Mouse (Mus musculus): ENCODE results near the gene Rtl8a. TPM values are rescaled to one million over a fixed set of nuclear protein-coding genes. Genes with fewer than 3 reads are reported as not detected.
"Not testable (repeated sequence)": the region's sequence is repeated elsewhere in the genome, so short reads cannot be mapped to it uniquely, and the experiment has no call there.

The Rtl8a gene
- total and polyA plus RNA-seq, 3 experiments, result 142 to 226 (median 143) TPM

DNA sequence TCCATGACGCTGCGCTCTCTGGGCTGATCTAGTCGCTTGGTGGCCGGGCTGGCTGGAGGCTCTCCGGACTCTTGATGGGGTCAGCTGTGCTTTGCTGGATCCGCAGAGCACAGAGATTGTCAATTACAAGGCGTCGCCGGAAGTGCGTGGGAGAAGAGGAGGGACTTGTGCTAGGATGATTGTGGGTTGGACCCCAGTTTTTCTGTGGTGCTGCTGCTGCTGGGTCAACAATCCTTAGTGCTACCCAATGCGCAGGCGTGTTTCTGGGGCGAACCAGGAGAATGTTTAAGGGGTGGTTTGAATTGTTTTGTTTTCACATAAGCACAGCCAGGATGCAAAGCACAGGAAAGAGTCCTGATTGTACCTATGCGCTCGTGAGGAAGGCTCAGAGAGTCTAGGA is 26.8 kb upstream of the Rtl8a start, which contains the start of gene Rtl8b:
TSS of gene Rtl8b (minus strand) at position 115 of the 400 bp plus-strand sequence.
- no peaks in the 10 kb centered on the region; the same call in 1 of the 2 replicates for H3K4me1 ChIP-seq (ENCODE audit: control insufficient read depth, insufficient read depth, low read length)
- intact Hi-C loops (cut with DNase I), result loop anchor here (5.0 kb wide), 1 partner anchor 58 kb away; no protein-coding TSS in a partner anchor
- peak; percentile 83 to 89 for DNase-seq
- peak within 1 kb of the TSS; percentile 38; the same call in 1 of the 2 replicates for H3K27ac ChIP-seq
- WGBS, result 15% methylated on average over 15 of the region's 15 CpGs
- 0 out of 2 replicates have a peak within 1 kb of the TSS, but pooled peaks have one; percentile 46 for H3K9ac ChIP-seq (ENCODE audit: low read depth, low read length)
- H3K27me3 ChIP-seq (ENCODE audit: control insufficient read depth, insufficient read depth, low read length), result no peaks in the 10 kb centered on the region
- H3K36me3 ChIP-seq (ENCODE audit: control insufficient read depth, insufficient read depth, low read length), result no peaks in the 10 kb centered on the region
- H3K4me3 ChIP-seq, result no peak within 1 kb of the TSS; the same call in 1 of the 2 replicates
- no peaks in the 10 kb centered on the region for H3K79me2 ChIP-seq (replicated peaks; ENCODE audit: control insufficient read depth, insufficient read depth, low read length)
- TF ChIP-seq CTCF (IDR thresholded peaks at IDR 0.05) (no peak), POLR2A (IDR thresholded peaks at IDR 0.05; ENCODE audit: insufficient read depth, low read depth, low read length) (no peak; the same call in none of the 2 replicates), EP300 (IDR thresholded peaks at IDR 0.05; ENCODE audit: insufficient read depth, low read depth, low read length) (no peak)

DNA sequence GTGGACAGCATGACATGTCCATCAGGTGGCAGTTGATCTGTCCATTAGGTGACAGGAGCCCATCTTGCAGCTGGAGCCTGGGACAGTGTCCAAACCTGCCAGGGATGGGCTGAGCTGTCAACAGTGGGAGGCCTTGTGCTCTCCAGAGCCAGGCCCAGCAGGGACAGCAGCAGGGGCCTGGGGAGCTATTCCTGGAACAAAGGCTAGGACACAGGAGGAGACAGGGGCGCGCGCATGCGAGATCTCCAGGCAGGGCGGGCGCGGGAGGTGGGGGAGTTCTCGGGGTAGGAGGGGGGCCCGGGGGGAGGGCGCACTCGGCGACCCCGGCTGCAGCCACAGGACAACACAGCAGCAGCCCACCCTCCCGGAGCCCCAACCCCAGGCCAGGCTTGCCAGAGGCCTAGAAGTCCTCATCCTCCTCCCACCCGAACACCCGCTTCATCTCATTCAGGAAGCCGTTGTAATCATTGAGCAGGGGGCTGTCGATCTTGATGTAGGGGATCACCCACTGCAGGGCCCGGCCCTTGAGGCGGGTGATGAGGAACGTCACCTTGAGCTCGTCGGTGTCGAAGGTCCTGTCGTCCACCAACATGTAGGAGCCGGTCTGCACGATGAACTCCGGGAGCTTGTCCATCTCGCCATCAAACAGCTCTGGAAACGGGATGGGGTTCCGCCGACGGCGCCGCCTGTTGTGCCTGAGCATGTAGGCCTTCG is 26.2 kb upstream of the Rtl8a start:
- no CpG with 5 or more reads among the region's 36 CpGs for WGBS
- intact Hi-C loops (cut with DNase I), result loop anchor here (5.0 kb wide), 1 partner anchor 57 kb away; no protein-coding TSS in a partner anchor
- H3K27me3 ChIP-seq (ENCODE audit: control insufficient read depth, insufficient read depth, low read length); H3K36me3 ChIP-seq (ENCODE audit: control insufficient read depth, insufficient read depth, low read length); H3K9ac ChIP-seq (ENCODE audit: low read depth, low read length); H3K27ac ChIP-seq; DNase-seq; H3K4me3 ChIP-seq; H3K79me2 ChIP-seq (replicated peaks; ENCODE audit: control insufficient read depth, insufficient read depth, low read length); H3K4me1 ChIP-seq (ENCODE audit: control insufficient read depth, insufficient read depth, low read length): not testable (repeated sequence)

DNA sequence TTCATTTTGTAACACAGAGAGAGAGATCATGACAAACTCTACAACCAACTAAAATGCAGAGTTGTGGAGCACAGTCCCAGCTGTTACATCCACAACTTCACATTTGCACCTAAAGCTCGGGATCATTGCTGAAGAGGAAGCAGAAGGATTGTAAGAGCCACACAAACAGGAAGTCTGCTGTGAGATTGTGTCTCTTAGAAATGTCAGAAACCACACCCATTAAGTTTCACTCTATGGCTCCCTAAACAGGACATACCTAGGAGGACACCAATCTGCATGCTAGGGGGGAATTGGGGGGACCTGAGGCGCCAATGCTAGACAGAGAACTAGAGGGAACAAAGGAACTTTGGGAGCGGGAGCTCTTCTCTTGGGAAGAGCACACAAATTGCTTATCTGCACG is 9.4 kb upstream of the Rtl8a start:
- H3K4me1 ChIP-seq (ENCODE audit: control insufficient read depth, insufficient read depth, low read length); DNase-seq; H3K27me3 ChIP-seq (ENCODE audit: control insufficient read depth, insufficient read depth, low read length); intact Hi-C loops (cut with DNase I); H3K9ac ChIP-seq (ENCODE audit: low read depth, low read length); H3K27ac ChIP-seq; H3K4me3 ChIP-seq; H3K79me2 ChIP-seq (replicated peaks; ENCODE audit: control insufficient read depth, insufficient read depth, low read length); H3K36me3 ChIP-seq (ENCODE audit: control insufficient read depth, insufficient read depth, low read length): not testable (repeated sequence)
- WGBS, result 48% methylated on average over 4 of the region's 4 CpGs

DNA sequence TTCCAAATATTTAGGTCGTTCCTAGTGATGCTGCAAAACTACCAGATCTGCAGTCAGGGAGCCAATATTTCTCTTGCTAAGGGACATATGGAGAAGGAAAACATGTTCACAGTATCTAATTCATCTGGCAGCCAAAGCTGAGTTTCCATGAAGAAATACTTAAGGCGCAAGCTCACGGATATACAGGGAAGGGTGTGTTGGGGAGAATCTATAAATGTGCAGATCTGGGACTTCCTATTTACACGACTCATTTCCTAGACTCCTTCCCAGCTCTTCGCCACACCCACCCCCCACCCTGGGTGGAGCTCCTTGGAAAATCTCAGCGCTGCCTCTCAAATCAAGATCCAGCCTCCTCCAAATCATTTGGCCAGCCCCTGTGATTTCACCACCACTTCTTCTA is 2.4 kb upstream of the Rtl8a start:
- intact Hi-C loops (cut with DNase I), result no loop called here
- Histone ChIP-seq H3K4me3 (no peak overlapping the region), H3K27ac (peak overlapping the region; percentile 63), H3K36me3 (ENCODE audit: control insufficient read depth, insufficient read depth, low read length) (no peaks in the 10 kb centered on the region), H3K79me2 (replicated peaks; ENCODE audit: control insufficient read depth, insufficient read depth, low read length) (no peaks in the 10 kb centered on the region), H3K9ac (ENCODE audit: low read depth, low read length) (no peak overlapping the region), H3K27me3 (ENCODE audit: control insufficient read depth, insufficient read depth, low read length) (no peaks in the 10 kb centered on the region), H3K4me1 (ENCODE audit: control insufficient read depth, insufficient read depth, low read length) (no peaks in the 10 kb centered on the region; the same call in 1 of the 2 replicates)
- WGBS, result 55% methylated on average over 6 of the region's 6 CpGs
- TF ChIP-seq CTCF (IDR thresholded peaks at IDR 0.05), result no peak
- TF ChIP-seq POLR2A (IDR thresholded peaks at IDR 0.05; ENCODE audit: insufficient read depth, low read depth, low read length), result no peak
- TF ChIP-seq EP300 (IDR thresholded peaks at IDR 0.05; ENCODE audit: insufficient read depth, low read depth, low read length), result no peak
- DNase-seq, result peak; percentile 10 to 21

- H3K79me2 ChIP-seq (replicated peaks; ENCODE audit: control insufficient read depth, insufficient read depth, low read length); intact Hi-C loops (cut with DNase I); H3K4me3 ChIP-seq; DNase-seq; H3K4me1 ChIP-seq (ENCODE audit: control insufficient read depth, insufficient read depth, low read length); H3K36me3 ChIP-seq (ENCODE audit: control insufficient read depth, insufficient read depth, low read length); H3K9ac ChIP-seq (ENCODE audit: low read depth, low read length); H3K27me3 ChIP-seq (ENCODE audit: control insufficient read depth, insufficient read depth, low read length); H3K27ac ChIP-seq: not testable (repeated sequence)
- WGBS, result 37% methylated on average over 4 of the region's 4 CpGs
These were observed 890 bp downstream of the Rtl8a start for GRCm38 (mm10) chrX:53642604-53642979.

GRCm38 (mm10) chrX:53638107-53638506 is 5.4 kb downstream of the Rtl8a start:
- H3K4me1 ChIP-seq (ENCODE audit: control insufficient read depth, insufficient read depth, low read length); H3K36me3 ChIP-seq (ENCODE audit: control insufficient read depth, insufficient read depth, low read length); H3K4me3 ChIP-seq; H3K27me3 ChIP-seq (ENCODE audit: control insufficient read depth, insufficient read depth, low read length); H3K27ac ChIP-seq; DNase-seq; H3K79me2 ChIP-seq (replicated peaks; ENCODE audit: control insufficient read depth, insufficient read depth, low read length); intact Hi-C loops (cut with DNase I); H3K9ac ChIP-seq (ENCODE audit: low read depth, low read length): not testable (repeated sequence)
- 46% methylated on average over 3 of the region's 3 CpGs for WGBS

DNA sequence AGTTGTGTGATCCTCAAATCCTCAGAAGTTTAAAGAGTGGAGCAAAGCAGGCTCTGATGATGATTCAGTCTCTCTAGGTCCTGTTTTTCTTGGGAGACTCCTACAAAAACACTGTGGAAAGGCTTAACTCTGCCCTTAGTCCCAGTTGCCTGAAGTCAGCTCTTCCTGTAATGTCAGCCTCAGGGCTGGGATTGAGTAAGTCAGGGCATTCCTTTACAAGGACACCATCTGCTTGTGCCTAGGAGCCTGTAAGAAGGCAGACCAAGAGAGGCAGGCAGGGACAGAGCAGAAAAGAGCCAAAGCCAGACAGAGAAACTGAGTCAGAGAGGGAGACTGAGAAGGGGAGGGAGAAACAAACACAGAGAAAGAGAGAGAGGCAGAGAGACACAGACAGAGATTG is 32.1 kb downstream of the Rtl8a start:
- not testable (repeated sequence) for DNase-seq
- peak overlapping the region; percentile 48 for H3K27ac ChIP-seq

More for the DNA sequence above, 32.1 kb downstream of the Rtl8a start:
- not testable (repeated sequence) for H3K79me2 ChIP-seq (replicated peaks; ENCODE audit: control insufficient read depth, insufficient read depth, low read length); H3K36me3 ChIP-seq (ENCODE audit: control insufficient read depth, insufficient read depth, low read length); H3K9ac ChIP-seq (ENCODE audit: low read depth, low read length); H3K27me3 ChIP-seq (ENCODE audit: control insufficient read depth, insufficient read depth, low read length); H3K4me1 ChIP-seq (ENCODE audit: control insufficient read depth, insufficient read depth, low read length); H3K4me3 ChIP-seq
- intact Hi-C loops (cut with DNase I), result loop anchor here (5.0 kb wide), 1 partner anchor 61 kb away; the partner anchor contains the start of gene Rtl8b
